Mouse (Mus musculus) adrenal gland, adult 2 months (tissue): ENCODE measurements around the gene Ttc7b. TPM values are rescaled to one million over a fixed set of nuclear protein-coding genes. Genes with fewer than 3 reads are reported as not detected.

Source experiments
- DNase-seq: peaks from one replicate; pipeline ENCODE4 v3.0.0; 2021
- polyA plus RNA-seq: library from polyadenylated mRNA; depleted of rRNA; stranded (reverse); fragments of >200 nt; gene quantifications from 2 replicates; pipeline ENCODE4 v1.2.3, GENCODE M21; 2012
- total RNA-seq, 2 experiments: library from RNA; stranded (reverse); gene quantifications; 2 replicates each; pipeline ENCODE4 v1.2.3; 2021

Gene Ttc7b
- total and polyA plus RNA-seq, 3 experiments = 70.9 to 121 (median 76.7) TPM

- DNase-seq = peak; percentile 78
Measured at GRCm38 (mm10) chr12:100525939-100526338, 5.3 kb upstream of the Ttc7b start.

- DNase-seq = peak; percentile 81
Measured at GRCm38 (mm10) chr12:100520077-100520793, 391 bp downstream of the Ttc7b start.

GRCm38 (mm10) chr12:100519684-100520076 lies 946 bp downstream of the Ttc7b start:
- DNase-seq = peak; percentile 70

- no peak for DNase-seq
Measured at GRCm38 (mm10) chr12:100517371-100517770, 3.3 kb downstream of the Ttc7b start.

GRCm38 (mm10) chr12:100516161-100516838 lies 4.3 kb downstream of the Ttc7b start:
- DNase-seq = no peak

- DNase-seq = no peak
Measured at GRCm38 (mm10) chr12:100515493-100515892, 5.1 kb downstream of the Ttc7b start.

GRCm38 (mm10) chr12:100514611-100515010 lies 6.0 kb downstream of the Ttc7b start:
- DNase-seq = peak; percentile 63

- DNase-seq = no peak
Measured at GRCm38 (mm10) chr12:100513131-100513530, 7.5 kb downstream of the Ttc7b start.

- no peak for DNase-seq
Measured at GRCm38 (mm10) chr12:100512641-100513040, 8.0 kb downstream of the Ttc7b start.

GRCm38 (mm10) chr12:100509615-100510282 lies 10.9 kb downstream of the Ttc7b start:
- peak; percentile 47 for DNase-seq

- no peak for DNase-seq
Measured at GRCm38 (mm10) chr12:100508668-100509067, 12.0 kb downstream of the Ttc7b start.

- DNase-seq = no peak
Measured at GRCm38 (mm10) chr12:100505484-100505883, 15.1 kb downstream of the Ttc7b start.

- no peak for DNase-seq
Measured at GRCm38 (mm10) chr12:100504585-100504984, 16.0 kb downstream of the Ttc7b start.

GRCm38 (mm10) chr12:100503659-100504058 lies 17.0 kb downstream of the Ttc7b start:
- DNase-seq = no peak

GRCm38 (mm10) chr12:100502544-100502943 lies 18.1 kb downstream of the Ttc7b start:
- no peak for DNase-seq

GRCm38 (mm10) chr12:100501261-100501660 lies 19.4 kb downstream of the Ttc7b start:
- DNase-seq = no peak

- DNase-seq = no peak
Measured at GRCm38 (mm10) chr12:100499469-100499868, 21.2 kb downstream of the Ttc7b start.

- no peak for DNase-seq
Measured at GRCm38 (mm10) chr12:100498006-100498405, 22.6 kb downstream of the Ttc7b start.

- no peak for DNase-seq
Measured at GRCm38 (mm10) chr12:100495083-100495482, 25.5 kb downstream of the Ttc7b start.

GRCm38 (mm10) chr12:100493211-100493610 lies 27.4 kb downstream of the Ttc7b start:
- DNase-seq = no peak

GRCm38 (mm10) chr12:100492676-100493075 lies 27.9 kb downstream of the Ttc7b start:
- no peak for DNase-seq

GRCm38 (mm10) chr12:100491967-100492611 lies 28.5 kb downstream of the Ttc7b start:
- DNase-seq = no peak

GRCm38 (mm10) chr12:100489799-100490198 lies 30.8 kb downstream of the Ttc7b start:
- DNase-seq = no peak
